Mouse (Mus musculus): Measurements from ENCODE around the gene Gm10591. TPM values are rescaled to one million over a fixed set of nuclear protein-coding genes. Genes with fewer than 3 reads are reported as not detected.

Gm10591 gene
- total RNA-seq (2023), result not detected

GRCm38 (mm10) chr4:42611895-42612294 lies at the start of gene Gm10591:
Gene Gm10591, plus strand, starts transcription at chr4:42612195.

DNA sequence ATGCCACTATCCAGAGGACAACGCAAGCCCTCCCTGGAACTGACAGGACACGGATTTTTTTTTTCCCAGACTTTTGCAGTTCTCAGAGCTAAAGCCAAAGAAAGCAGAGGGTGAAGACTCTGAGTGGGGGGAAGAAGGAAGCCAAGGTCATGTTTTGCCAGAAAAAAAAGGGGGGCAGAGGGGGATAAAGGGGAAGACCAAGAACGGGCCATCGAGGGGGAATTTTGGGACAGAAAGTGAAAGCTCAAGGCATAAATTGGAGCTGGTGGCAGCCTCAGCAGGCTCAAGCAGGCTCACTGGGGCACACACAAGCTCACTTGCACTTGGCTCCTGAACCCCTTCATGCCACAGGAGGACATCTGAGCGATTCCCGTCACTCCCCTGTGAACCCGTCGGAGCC lies 17.4 kb downstream of the Gm10591 start, which contains the start of gene Gm2564:
Gm2564 (plus strand) TSS at position 301 of the 400 bp plus-strand sequence.

GRCm38 (mm10) chr4:42654951-42655350 lies 43.0 kb downstream of the Gm10591 start, which contains the start of gene Ccl27b:
Gene Ccl27b, plus strand, starts transcription at chr4:42655251.

DNA sequence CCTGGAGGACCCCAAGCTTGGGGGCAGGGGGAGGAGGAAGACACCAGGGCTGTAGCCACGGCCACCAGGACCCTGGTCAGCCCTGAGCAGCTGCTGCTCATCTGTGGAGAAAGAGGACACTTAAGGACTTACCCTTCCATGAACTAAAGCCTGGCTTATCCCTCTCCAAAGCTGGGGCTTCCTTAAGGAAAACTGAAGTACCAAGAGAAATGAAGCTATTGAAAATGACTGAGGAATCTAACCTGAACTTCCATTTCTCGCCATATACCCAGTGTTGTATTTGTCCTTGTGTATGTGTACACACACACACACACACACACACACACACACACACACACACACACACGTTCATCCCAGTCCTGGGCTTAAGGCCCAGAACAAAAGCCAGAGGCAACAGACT lies 49.8 kb downstream of the Gm10591 start, which contains the start of gene Il11ra2:
Il11ra2 (minus strand) TSS at position 101 of the 400 bp plus-strand sequence.

Other genes with a start within 250 kb of the Gm10591 start
- gene Gm21586, start 172.8 kb upstream of the Gm10591 start, total RNA-seq (2023), result not detected
- not detected for gene Gm2163, start 145.4 kb upstream of the Gm10591 start, total RNA-seq (2023)
- gene Fam205a2, start 84.0 kb upstream of the Gm10591 start, total RNA-seq (2023), result 0.24 TPM
- not detected for gene Gm2564, start 17.5 kb downstream of the Gm10591 start, total RNA-seq (2023)
- gene Ccl27b, start 43.1 kb downstream of the Gm10591 start, total RNA-seq (2023), result not detected
- not detected for gene Il11ra2, start 49.7 kb downstream of the Gm10591 start, total RNA-seq (2023)
- not detected for gene 4930578G10Rik, start 123.3 kb downstream of the Gm10591 start, total RNA-seq (2023)
- not detected for gene Ccl19, start 144.4 kb downstream of the Gm10591 start, total RNA-seq (2023)
- not detected for gene Ccl21a, start 161.8 kb downstream of the Gm10591 start, total RNA-seq (2023)
- gene Fam205a1, start 241.7 kb downstream of the Gm10591 start, total RNA-seq (2023), result not detected
- gene Gm12394, start 244.6 kb downstream of the Gm10591 start, total RNA-seq (2023), result not detected